Mouse (Mus musculus): ENCODE measurements at regions not wholly inside any gene's neighbourhood (a gene's known extent, or its start where the extent isn't known, plus 50 kb on each side); places are given as distances from the start of the nearest gene placed in this dataset.

- TF ChIP-seq ZC3H11A (IDR thresholded peaks at IDR 0.05; ENCODE audit: low read depth, low read length), result no peak
- no peak for TF ChIP-seq POLR2A (IDR thresholded peaks at IDR 0.05; ENCODE audit: control insufficient read depth in 1 of 2, insufficient read depth in 1 of 2, low read depth in 1 of 2, low read length in 2 of 2, poor library complexity in 1 of 2)
- no peak for TF ChIP-seq GATA1 (IDR thresholded peaks at IDR 0.05; ENCODE audit: low read depth, low read length)
- no peak for TF ChIP-seq CTCF (IDR thresholded peaks at IDR 0.05 in 2 of 3, conservative IDR thresholded peaks at IDR 0.05 in 1 of 3; ENCODE audit: control insufficient read depth in 1 of 3, insufficient read depth in 1 of 3, low read depth in 2 of 3, low read length in 3 of 3, poor library complexity in 1 of 3, severe bottlenecking in 1 of 3)
- no peak for TF ChIP-seq TBP (IDR thresholded peaks at IDR 0.05; ENCODE audit: low read depth, low read length)
- TF ChIP-seq ZNF384 (IDR thresholded peaks at IDR 0.05; ENCODE audit: low read depth, low read length), result no peak
- TF ChIP-seq BHLHE40 (IDR thresholded peaks at IDR 0.05; ENCODE audit: borderline replicate concordance, low read depth, low read length), result no peak
- no peak for TF ChIP-seq E2F4 (IDR thresholded peaks at IDR 0.05; ENCODE audit: borderline replicate concordance, low read depth, low read length)
- TF ChIP-seq RCOR1 (IDR thresholded peaks at IDR 0.05; ENCODE audit: low read depth, low read length), result no peak
- TF ChIP-seq KAT2A (conservative IDR thresholded peaks at IDR 0.05; ENCODE audit: low read depth, low read length), result no peak
- no peak for TF ChIP-seq POLR2AphosphoS5 (IDR thresholded peaks at IDR 0.05; ENCODE audit: borderline replicate concordance, low read depth, low read length)
- no peak for TF ChIP-seq NELFE (IDR thresholded peaks at IDR 0.05; ENCODE audit: low read depth, low read length)
- TF ChIP-seq MXI1 (IDR thresholded peaks at IDR 0.05; ENCODE audit: low read depth, low read length), result no peak
These were observed 289.9 kb downstream of the Tcerg1l start for GRCm38 (mm10) chr7:138107471-138108210.
